Mouse (Mus musculus): ENCODE data around the gene Lrrc59. TPM values are rescaled to one million over a fixed set of nuclear protein-coding genes. Genes with fewer than 3 reads are reported as not detected.

Lrrc59 gene
- polyA plus RNA-seq, 1 experiment, result 243 TPM

- Histone ChIP-seq H3K4me3 (ENCODE audit: insufficient read depth, low read length) (0 out of 2 replicates have a peak overlapping the region, but pooled peaks have one; percentile 80), H3K4me1 (ENCODE audit: control insufficient read depth, insufficient read depth, low read length) (peaks cover 3% of the 10 kb centered on the region; the same call in 1 of the 2 replicates), H3K27ac (ENCODE audit: insufficient read depth, low read length) (no peak overlapping the region)
- TF ChIP-seq POLR2A (IDR thresholded peaks at IDR 0.05; ENCODE audit: low read depth, low read length) (no peak), CTCF (IDR thresholded peaks at IDR 0.05; ENCODE audit: borderline replicate concordance, insufficient read depth, low read length) (no peak)
Measured at GRCm38 (mm10) chr11:94602356-94602955, 27.1 kb upstream of the Lrrc59 start.

GRCm38 (mm10) chr11:94610744-94611740, 18.5 kb upstream of the Lrrc59 start:
- peak overlapping the region; percentile 61; the same call in 1 of the 2 replicates for H3K27ac ChIP-seq (ENCODE audit: insufficient read depth, low read length)
- no peaks in the 10 kb centered on the region for H3K4me1 ChIP-seq (ENCODE audit: control insufficient read depth, insufficient read depth, low read length)
- H3K4me3 ChIP-seq (ENCODE audit: insufficient read depth, low read length), result no peak overlapping the region
- TF ChIP-seq POLR2A (IDR thresholded peaks at IDR 0.05; ENCODE audit: low read depth, low read length), result no peak
- TF ChIP-seq CTCF (IDR thresholded peaks at IDR 0.05; ENCODE audit: borderline replicate concordance, insufficient read depth, low read length), result no peak

GRCm38 (mm10) chr11:94614603-94615002, 15.0 kb upstream of the Lrrc59 start:
- no peak for TF ChIP-seq POLR2A (IDR thresholded peaks at IDR 0.05; ENCODE audit: low read depth, low read length)
- no peak overlapping the region for H3K4me3 ChIP-seq (ENCODE audit: insufficient read depth, low read length)
- H3K27ac ChIP-seq (ENCODE audit: insufficient read depth, low read length), result no peak overlapping the region
- H3K4me1 ChIP-seq (ENCODE audit: control insufficient read depth, insufficient read depth, low read length), result no peaks in the 10 kb centered on the region

DNA sequence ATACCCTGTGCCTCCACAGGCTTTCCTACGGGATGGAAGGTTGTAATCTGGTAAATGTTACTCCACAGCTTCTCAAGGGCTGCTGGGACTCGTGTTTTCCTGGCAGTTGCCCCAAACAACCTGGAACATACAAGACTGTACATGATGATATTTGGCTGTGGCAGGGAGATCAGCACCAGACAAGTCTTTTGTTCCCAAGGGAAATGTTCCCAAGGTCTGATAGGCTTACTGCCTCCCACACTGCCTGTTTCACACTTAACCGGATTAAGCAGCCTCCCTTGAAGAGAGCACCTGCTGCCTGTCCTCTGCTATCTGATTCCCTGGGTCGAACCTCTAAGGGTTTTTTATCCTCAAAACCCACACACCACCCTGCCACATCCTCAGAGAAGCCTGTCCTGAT, 14.1 kb upstream of the Lrrc59 start:
- Histone ChIP-seq H3K4me3 (ENCODE audit: insufficient read depth, low read length) (no peak overlapping the region), H3K4me1 (ENCODE audit: control insufficient read depth, insufficient read depth, low read length) (no peaks in the 10 kb centered on the region), H3K27ac (ENCODE audit: insufficient read depth, low read length) (no peak overlapping the region)
- no peak for TF ChIP-seq POLR2A (IDR thresholded peaks at IDR 0.05; ENCODE audit: low read depth, low read length)

DNA sequence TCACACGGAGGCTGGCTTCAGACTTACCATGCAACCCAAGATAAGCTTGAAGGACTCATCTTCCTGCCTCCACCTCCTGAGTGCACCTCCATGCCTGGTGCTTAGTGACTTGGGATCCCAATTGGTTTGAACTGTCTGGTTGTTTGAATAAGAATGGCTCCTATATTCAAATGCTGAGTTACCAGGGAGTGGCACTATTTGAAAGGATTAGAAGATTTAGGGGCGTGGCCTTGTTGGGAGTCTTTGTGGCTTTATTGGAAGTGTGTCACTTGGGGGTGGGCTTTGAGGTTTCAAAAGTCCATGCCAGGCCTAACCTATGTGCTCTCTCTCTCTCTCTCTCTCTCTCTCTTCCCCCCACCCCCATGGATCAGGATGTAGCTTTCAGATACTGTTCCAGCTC, 11.9 kb upstream of the Lrrc59 start:
- no peaks in the 10 kb centered on the region for H3K4me1 ChIP-seq (ENCODE audit: control insufficient read depth, insufficient read depth, low read length)
- TF ChIP-seq CTCF (IDR thresholded peaks at IDR 0.05; ENCODE audit: borderline replicate concordance, insufficient read depth, low read length), result no peak
- TF ChIP-seq POLR2A (IDR thresholded peaks at IDR 0.05; ENCODE audit: low read depth, low read length), result no peak
- no peak overlapping the region for H3K27ac ChIP-seq (ENCODE audit: insufficient read depth, low read length)
- no peak overlapping the region for H3K4me3 ChIP-seq (ENCODE audit: insufficient read depth, low read length)

DNA sequence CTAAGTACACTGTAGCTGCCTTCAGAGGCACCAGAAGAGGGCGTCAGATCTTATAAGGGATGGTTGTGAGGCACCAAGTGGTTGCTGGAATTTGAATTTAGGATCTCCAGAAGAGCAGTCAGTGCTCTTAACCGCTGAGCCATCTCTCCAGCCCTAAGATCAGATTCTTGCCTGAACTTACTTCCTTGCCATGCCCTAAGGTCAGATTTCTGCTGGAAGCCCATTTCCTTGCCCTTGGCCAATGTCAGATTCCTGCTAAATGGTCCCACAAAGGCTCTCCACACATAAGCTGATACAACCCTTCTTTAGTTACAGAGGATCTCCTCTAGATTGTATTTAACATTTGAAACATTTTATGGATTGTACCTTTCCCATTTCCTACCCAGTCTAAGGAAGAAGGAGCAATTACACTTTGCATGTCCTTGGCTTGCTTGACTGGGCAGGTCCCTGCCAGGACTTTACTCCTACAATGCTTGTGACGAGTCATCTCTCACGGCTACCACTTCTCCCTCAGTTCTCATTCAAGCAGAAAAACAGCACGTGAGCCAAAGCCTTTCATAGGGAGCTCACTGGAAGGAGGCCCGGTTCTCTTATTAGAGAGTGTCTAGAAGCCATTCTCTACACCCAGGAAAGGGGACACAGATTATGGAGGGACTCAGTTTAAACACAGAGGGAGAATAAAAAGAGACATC, 8.7 kb upstream of the Lrrc59 start:
- Histone ChIP-seq H3K27ac (ENCODE audit: insufficient read depth, low read length) (no peak overlapping the region), H3K4me1 (ENCODE audit: control insufficient read depth, insufficient read depth, low read length) (no peaks in the 10 kb centered on the region), H3K4me3 (ENCODE audit: insufficient read depth, low read length) (no peak overlapping the region)
- TF ChIP-seq CTCF (IDR thresholded peaks at IDR 0.05; ENCODE audit: borderline replicate concordance, insufficient read depth, low read length) (no peak), POLR2A (IDR thresholded peaks at IDR 0.05; ENCODE audit: low read depth, low read length) (no peak)

DNA sequence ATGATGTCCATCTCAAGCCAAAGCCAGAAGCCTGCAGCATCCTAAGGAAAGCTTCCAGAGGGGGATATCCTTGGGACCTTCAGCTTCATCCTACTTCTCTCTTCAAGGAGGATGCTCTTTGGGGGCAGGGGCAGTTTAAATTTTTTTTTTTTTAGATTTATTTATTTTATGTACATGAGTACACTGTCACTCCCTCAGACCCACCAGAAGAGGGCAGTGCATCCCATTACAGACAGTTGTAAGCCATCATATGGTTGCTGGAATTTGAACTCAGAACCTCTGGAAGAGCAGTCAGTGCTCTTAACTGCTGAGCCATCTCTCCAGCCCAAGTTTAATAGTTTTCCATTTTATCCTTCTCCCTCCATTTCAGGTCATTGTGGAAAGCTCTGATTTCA, 8.1 kb upstream of the Lrrc59 start:
- TF ChIP-seq POLR2A (IDR thresholded peaks at IDR 0.05; ENCODE audit: low read depth, low read length) (no peak), CTCF (IDR thresholded peaks at IDR 0.05; ENCODE audit: borderline replicate concordance, insufficient read depth, low read length) (no peak)
- no peaks in the 10 kb centered on the region for H3K4me1 ChIP-seq (ENCODE audit: control insufficient read depth, insufficient read depth, low read length)
- H3K27ac ChIP-seq (ENCODE audit: insufficient read depth, low read length), result no peak overlapping the region
- no peak overlapping the region for H3K4me3 ChIP-seq (ENCODE audit: insufficient read depth, low read length)

DNA sequence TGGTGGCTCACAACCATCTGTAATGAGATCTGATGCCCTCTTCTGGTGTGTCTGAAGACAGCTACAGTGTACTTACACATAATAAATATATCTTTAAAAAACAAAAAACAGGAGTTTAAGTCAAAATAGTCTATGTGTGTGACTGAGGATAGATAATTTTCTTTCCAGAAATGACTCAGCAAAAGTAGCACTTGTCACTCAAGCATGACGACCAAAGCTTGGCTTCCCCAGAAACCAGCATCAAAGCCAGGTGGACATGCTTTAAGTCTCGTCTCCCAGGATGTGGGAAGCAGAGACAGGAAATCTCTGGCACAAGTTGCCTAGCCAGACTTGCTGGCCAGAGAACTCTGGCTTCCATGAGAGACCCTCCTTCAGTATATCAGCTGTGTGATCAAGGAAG, 7.4 kb upstream of the Lrrc59 start:
- Histone ChIP-seq H3K27ac (ENCODE audit: insufficient read depth, low read length) (no peak overlapping the region), H3K4me3 (ENCODE audit: insufficient read depth, low read length) (no peak overlapping the region), H3K4me1 (ENCODE audit: control insufficient read depth, insufficient read depth, low read length) (no peaks in the 10 kb centered on the region)
- no peak for TF ChIP-seq POLR2A (IDR thresholded peaks at IDR 0.05; ENCODE audit: low read depth, low read length)
- TF ChIP-seq CTCF (IDR thresholded peaks at IDR 0.05; ENCODE audit: borderline replicate concordance, insufficient read depth, low read length), result no peak

DNA sequence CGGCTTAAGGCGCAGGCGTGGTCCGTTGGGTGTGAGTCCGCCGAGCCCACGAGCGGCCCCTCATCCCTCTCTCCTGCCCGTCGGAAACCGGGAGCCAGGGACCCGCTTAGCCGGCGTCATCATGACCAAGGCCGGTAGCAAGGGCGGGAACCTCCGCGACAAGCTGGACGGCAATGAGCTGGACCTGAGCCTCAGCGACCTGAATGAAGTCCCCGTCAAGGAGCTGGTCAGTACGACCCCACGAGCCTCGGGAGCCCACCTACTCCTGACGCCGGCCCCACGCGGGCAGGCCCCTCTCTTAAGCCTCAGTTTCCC, 274 bp downstream of the Lrrc59 start:
- H3K4me3 ChIP-seq (ENCODE audit: insufficient read depth, low read length), result peak overlapping the region; percentile 90
- no peaks in the 10 kb centered on the region; the same call in 1 of the 2 replicates for H3K4me1 ChIP-seq (ENCODE audit: control insufficient read depth, insufficient read depth, low read length)

More for the DNA sequence above, 274 bp downstream of the Lrrc59 start:
- no peak for TF ChIP-seq POLR2A (IDR thresholded peaks at IDR 0.05; ENCODE audit: low read depth, low read length)
- TF ChIP-seq CTCF (IDR thresholded peaks at IDR 0.05; ENCODE audit: borderline replicate concordance, insufficient read depth, low read length), result no peak
- peak overlapping the region; percentile 64 for H3K27ac ChIP-seq (ENCODE audit: insufficient read depth, low read length)
